Mouse (Mus musculus) G1E (cell line): ENCODE results near the gene Insyn1. TPM values are rescaled to one million over a fixed set of nuclear protein-coding genes. Genes with fewer than 3 reads are reported as not detected.

ENCODE experiments used
- ATAC-seq: 2 replicates; pipeline ENCODE4 v1.8.0; 2016; ENCODE audit warnings: mild to moderate bottlenecking; ENCODE audit not compliant: insufficient number of reproducible peaks, poor library complexity, low FRiP score, severe bottlenecking; ENCODE audit errors: extremely low read depth
- DNase-seq: peaks from one replicate; pipeline ENCODE4 v3.0.0; 2012; ENCODE audit warnings: low spot score
- H3K27me3 ChIP-seq: 2 replicates; pipeline ENCODE4 v1.6.1; 2012; ENCODE audit warnings: mild to moderate bottlenecking, low read length, inconsistent platforms; ENCODE audit not compliant: insufficient read depth
- H3K36me3 ChIP-seq: replicated peaks from 2 replicates; pipeline ENCODE3; 2012; ENCODE audit warnings: mild to moderate bottlenecking, inconsistent platforms
- H3K4me1 ChIP-seq: 2 replicates; pipeline ENCODE4 v1.6.1; 2012; ENCODE audit warnings: low read depth, low read length, inconsistent platforms, mixed read lengths; ENCODE audit not compliant: insufficient read depth
- H3K4me3 ChIP-seq: 2 replicates; pipeline ENCODE4 v1.5.1; 2012; ENCODE audit warnings: low read depth, mild to moderate bottlenecking, inconsistent platforms, low read length, moderate library complexity, mixed read lengths
- H3K9me3 ChIP-seq: replicated peaks from 2 replicates; pipeline ENCODE4 v1.6.1; 2012; ENCODE audit warnings: inconsistent platforms
- CTCF ChIP-seq: IDR thresholded peaks from 2 replicates; pipeline ENCODE4 v1.5.1; 2012; ENCODE audit warnings: low read depth, low read length, inconsistent platforms, mixed read lengths
- GATA1 ChIP-seq: IDR thresholded peaks from 2 replicates; pipeline ENCODE4 v1.6.1; 2012; ENCODE audit warnings: borderline replicate concordance, low read length, inconsistent platforms, mixed read lengths
- GATA2 ChIP-seq: IDR thresholded peaks from 2 replicates; pipeline ENCODE4 v1.6.1; 2012; ENCODE audit warnings: low read depth, low read length, inconsistent platforms, borderline replicate concordance
- POLR2AphosphoS5 ChIP-seq: IDR thresholded peaks from 2 replicates; pipeline ENCODE4 v1.6.1; 2012; ENCODE audit warnings: low read depth, low read length, inconsistent platforms; ENCODE audit not compliant: insufficient replicate concordance
- TAL1 ChIP-seq: conservative IDR thresholded peaks from 2 replicates; pipeline ENCODE4 v1.6.1; 2012; ENCODE audit warnings: low read depth, low read length, inconsistent platforms, mixed read lengths
- polyA plus RNA-seq: library from polyadenylated mRNA; stranded (reverse); fragments of >175 nt; gene quantifications from 2 replicates; pipeline ENCODE4 v1.2.3, GENCODE M21; 2012
- total RNA-seq, 2 experiments: library from RNA; stranded (forward) in 1 of 2; stranded (reverse) in 1 of 2; fragments of 200-1000 nt in 1 of 2; fragments of >200 nt in 1 of 2; fragmentation: Nextera tagmentation in 1 of 2; gene quantifications; 2 replicates each; pipeline ENCODE4 v1.2.3; 2014 to 2017

The Insyn1 gene
- total and polyA plus RNA-seq, 3 experiments = 0.05 TPM; not detected in 2

DNA sequence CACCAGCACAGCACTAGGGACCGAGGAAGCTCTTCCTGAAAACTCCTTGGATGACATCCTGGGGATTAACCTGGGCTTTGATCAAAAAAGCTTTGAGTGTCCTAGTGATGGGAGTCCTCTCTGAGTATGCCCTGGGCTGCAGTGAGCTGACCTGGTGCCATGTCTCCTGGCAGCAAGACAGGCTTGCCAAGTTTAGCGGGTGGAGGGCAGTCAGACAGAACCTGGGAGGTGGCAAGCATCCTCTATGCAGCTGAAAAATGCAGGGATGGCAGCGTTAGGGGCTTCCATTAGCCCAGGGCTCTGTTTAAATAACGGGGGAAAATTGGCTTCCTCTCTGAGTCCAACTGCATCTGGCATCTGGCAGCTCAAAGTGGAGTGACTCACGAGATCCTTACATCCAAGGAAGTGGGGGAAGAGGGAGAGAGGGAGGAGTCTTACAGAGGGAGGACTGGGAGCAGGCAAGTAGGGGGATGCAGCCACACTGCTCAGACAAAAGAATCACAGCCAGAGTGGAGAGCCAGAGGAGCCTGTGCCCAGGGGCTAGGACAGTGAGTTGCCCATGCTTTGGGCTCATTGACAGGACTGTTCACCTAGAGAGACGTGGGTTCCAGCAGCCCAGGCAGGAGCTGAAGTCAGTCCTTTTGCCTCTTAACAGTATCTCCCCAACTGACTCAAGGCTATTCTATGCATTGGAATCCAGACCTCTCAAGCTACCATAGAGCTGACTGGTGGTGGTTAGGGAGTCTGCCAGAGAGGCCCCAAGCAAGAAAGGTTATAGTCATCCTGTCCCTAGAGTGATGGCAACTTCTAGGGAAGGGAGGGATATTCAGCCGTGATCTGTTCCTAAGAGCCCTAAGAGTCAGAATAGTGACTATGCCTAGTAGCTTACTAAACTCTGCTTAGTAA lies 46.0 kb upstream of the Insyn1 start:
- H3K27me3 ChIP-seq = no peaks in the 10 kb centered on the region
- no peaks in the 10 kb centered on the region for H3K9me3 ChIP-seq
- ATAC-seq = no peak
- H3K4me1 ChIP-seq = no peaks in the 10 kb centered on the region
- DNase-seq = no peak
- no peak overlapping the region for H3K4me3 ChIP-seq
- no peak for TF ChIP-seq TAL1
- H3K36me3 ChIP-seq = no peaks in the 10 kb centered on the region

- Histone ChIP-seq H3K4me1 (no peaks in the 10 kb centered on the region), H3K27me3 (no peaks in the 10 kb centered on the region), H3K4me3 (no peak overlapping the region), H3K9me3 (no peaks in the 10 kb centered on the region), H3K36me3 (no peaks in the 10 kb centered on the region)
- TF ChIP-seq TAL1 (no peak), CTCF (no peak), GATA1 (no peak), GATA2 (no peak), POLR2AphosphoS5 (no peak)
- ATAC-seq (no peak), DNase-seq (no peak)
Measured at GRCm38 (mm10) chr9:58443061-58443460, 45.3 kb upstream of the Insyn1 start.

- H3K27me3 ChIP-seq = no peaks in the 10 kb centered on the region
- DNase-seq = no peak
- no peak overlapping the region for H3K4me3 ChIP-seq
- H3K9me3 ChIP-seq = no peaks in the 10 kb centered on the region
- no peak for TF ChIP-seq CTCF
- no peak for TF ChIP-seq TAL1
- no peak for TF ChIP-seq GATA2
- no peak for TF ChIP-seq POLR2AphosphoS5
- TF ChIP-seq GATA1 = no peak
- H3K4me1 ChIP-seq = no peaks in the 10 kb centered on the region
- ATAC-seq = no peak
- H3K36me3 ChIP-seq = no peaks in the 10 kb centered on the region
Measured at GRCm38 (mm10) chr9:58446829-58447228, 41.6 kb upstream of the Insyn1 start.

- H3K4me1 ChIP-seq = no peaks in the 10 kb centered on the region
- H3K9me3 ChIP-seq = no peaks in the 10 kb centered on the region
- H3K4me3 ChIP-seq = no peak overlapping the region
- no peak for ATAC-seq
- no peak for DNase-seq
- no peaks in the 10 kb centered on the region for H3K36me3 ChIP-seq
- no peaks in the 10 kb centered on the region for H3K27me3 ChIP-seq
- TF ChIP-seq GATA2 = no peak
- TF ChIP-seq GATA1 = no peak
- TF ChIP-seq TAL1 = no peak
- TF ChIP-seq POLR2AphosphoS5 = no peak
- no peak for TF ChIP-seq CTCF
Measured at GRCm38 (mm10) chr9:58447997-58448595, 40.3 kb upstream of the Insyn1 start.

- no peaks in the 10 kb centered on the region for H3K4me1 ChIP-seq
- no peak for ATAC-seq
Measured at GRCm38 (mm10) chr9:58449526-58449925, 38.9 kb upstream of the Insyn1 start.

DNA sequence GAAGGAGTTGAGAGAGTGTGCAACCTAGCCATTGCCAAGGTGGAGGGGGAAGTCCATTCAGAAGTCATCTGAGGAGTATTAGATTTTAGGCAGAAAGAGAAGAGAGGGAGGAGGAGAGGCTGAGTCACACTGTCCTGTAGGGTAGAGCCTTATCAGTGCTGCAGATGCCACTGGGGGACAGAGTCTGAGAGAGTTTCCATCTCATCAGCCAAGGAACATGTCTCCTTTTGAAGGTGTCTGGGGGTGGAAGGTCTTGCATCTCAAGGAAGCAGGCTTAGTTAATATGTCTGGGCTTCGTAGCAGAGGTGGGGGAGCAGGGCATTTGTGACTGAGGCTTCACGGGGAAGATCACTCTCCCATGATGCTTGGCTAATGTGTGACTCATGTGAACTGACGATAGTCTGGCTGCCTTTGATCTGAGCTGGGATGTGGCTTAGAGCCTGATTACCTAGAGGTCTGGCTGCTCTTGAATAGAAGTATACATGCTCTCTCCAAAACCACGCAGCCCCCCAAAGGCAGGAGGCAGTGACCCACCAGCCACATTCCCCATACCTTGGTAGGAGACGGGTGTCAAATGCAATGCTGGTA lies 34.5 kb upstream of the Insyn1 start:
- TF ChIP-seq TAL1 (no peak), GATA1 (no peak), CTCF (no peak), GATA2 (no peak), POLR2AphosphoS5 (no peak)
- Histone ChIP-seq H3K9me3 (no peaks in the 10 kb centered on the region), H3K4me3 (no peak overlapping the region), H3K27me3 (peaks cover 7% of the 10 kb centered on the region), H3K4me1 (no peaks in the 10 kb centered on the region), H3K36me3 (no peaks in the 10 kb centered on the region)
- DNase-seq = no peak
- no peak for ATAC-seq

More at GRCm38 (mm10) chr9:58449526-58449925, 38.9 kb upstream of the Insyn1 start:
- Histone ChIP-seq H3K36me3 (no peaks in the 10 kb centered on the region), H3K27me3 (peaks cover 3% of the 10 kb centered on the region), H3K9me3 (no peaks in the 10 kb centered on the region), H3K4me3 (no peak overlapping the region)
- TF ChIP-seq CTCF (no peak), TAL1 (no peak), GATA2 (no peak)
- no peak for DNase-seq
